Mouse (Mus musculus) kidney, adult 2 months (tissue): ENCODE data around the gene Nfe2l3.

Experiments used
- CTCF ChIP-seq: fragments of 200-500 bp; conservative IDR thresholded peaks from 2 replicates; pipeline ENCODE4 v1.5.1; 2011; ENCODE audit warnings: low read depth, mild to moderate bottlenecking, control low read depth, low read length, moderate library complexity, mixed read lengths; ENCODE audit not compliant: insufficient read depth, insufficient read length
- POLR2A ChIP-seq: fragments of 200-500 bp; IDR thresholded peaks from one replicate; pipeline ENCODE4 v1.6.1; 2011; ENCODE audit warnings: low read depth, low read length, control low read depth

- TF ChIP-seq CTCF (no peak), POLR2A (no peak)
Measured at GRCm38 (mm10) chr6:51486731-51487130, 54.3 kb downstream of the Nfe2l3 start.
